Mouse (Mus musculus): ENCODE measurements around the gene Rflna.

GRCm38 (mm10) chr5:124957491-124957890 is 45.5 kb upstream of the Rflna start:
- TF ChIP-seq CTCF (IDR thresholded peaks at IDR 0.05; ENCODE audit: low read depth) (no peak), EP300 (IDR thresholded peaks at IDR 0.05; ENCODE audit: low read depth) (no peak)
